Mouse (Mus musculus) heart, adult 2 months (tissue): ENCODE results near the gene Dnah9. TPM values are rescaled to one million over a fixed set of nuclear protein-coding genes. Genes with fewer than 3 reads are reported as not detected.

Experiments used
- DNase-seq, 2 experiments: peaks; one replicate each; pipeline ENCODE4 v3.0.0; 2021
- H3K27ac ChIP-seq: fragments of 200-600 bp; 2 replicates; pipeline ENCODE4 v1.8.1; 2022
- H3K27me3 ChIP-seq: fragments of 200-500 bp; 2 replicates; pipeline ENCODE4 v1.6.1; 2012; ENCODE audit warnings: mild to moderate bottlenecking, low read length, inconsistent platforms, mixed read lengths; ENCODE audit not compliant: control insufficient read depth, insufficient read depth
- H3K36me3 ChIP-seq: fragments of 200-500 bp; 2 replicates; pipeline ENCODE4 v1.6.1; 2012; ENCODE audit warnings: low read length, inconsistent platforms; ENCODE audit not compliant: control insufficient read depth, insufficient read depth
- H3K4me1 ChIP-seq: fragments of 200-500 bp; 2 replicates; pipeline ENCODE4 v1.6.1; 2011; ENCODE audit warnings: low read length; ENCODE audit not compliant: control insufficient read depth, insufficient read depth
- H3K4me3 ChIP-seq: fragments of 200-600 bp; 2 replicates; pipeline ENCODE4 v1.8.1; 2022
- H3K79me2 ChIP-seq: fragments of 200-500 bp; replicated peaks from 2 replicates; pipeline ENCODE4 v1.6.1; 2012; ENCODE audit warnings: mild to moderate bottlenecking, inconsistent platforms, low read length, moderate library complexity, mixed read lengths; ENCODE audit not compliant: control insufficient read depth, insufficient read depth
- H3K9ac ChIP-seq: fragments of 200-500 bp; 2 replicates; pipeline ENCODE4 v1.6.1; 2012; ENCODE audit warnings: low read depth, mild to moderate bottlenecking, control low read depth, inconsistent platforms, low read length, mixed read lengths
- CTCF ChIP-seq: fragments of 200-600 bp; IDR thresholded peaks from 2 replicates; pipeline ENCODE4 v1.8.1; 2022; ENCODE audit warnings: antibody characterized with exemption, mild to moderate bottlenecking, moderate library complexity
- EP300 ChIP-seq: fragments of 200-500 bp; IDR thresholded peaks from 2 replicates; pipeline ENCODE4 v1.6.1; 2011; ENCODE audit warnings: low read depth, low read length, control low read depth; ENCODE audit not compliant: insufficient read depth
- POLR2A ChIP-seq: fragments of 200-500 bp; IDR thresholded peaks from 2 replicates; pipeline ENCODE4 v1.6.1; 2011; ENCODE audit warnings: mild to moderate bottlenecking, low read depth, low read length, control low read depth; ENCODE audit not compliant: insufficient read depth
- WGBS: fragments of 180-500 bp; shearing (Covaris S2); methylation state at CpG from one replicate; pipeline ENCODE4 v1.1.7; 2018; 5-methylcytosine and 5-hydroxymethylcytosine counted together
- intact Hi-C: fragments of 180-260 bp; cut with DNase I; formaldehyde crosslinking; loops from one replicate; pipeline ENCODE4 v1.15.1; 2025
- polyA plus RNA-seq: library from polyadenylated mRNA; depleted of rRNA; stranded (reverse); fragments of >200 nt; gene quantifications from 2 replicates; pipeline ENCODE4 v1.2.3, GENCODE M21; 2012
- total RNA-seq, 2 experiments: library from RNA; stranded (reverse); gene quantifications; 2 replicates each; pipeline ENCODE4 v1.2.3; 2021

Dnah9 gene
- total and polyA plus RNA-seq, 3 experiments, result 0.51 TPM; not detected in 2

DNA sequence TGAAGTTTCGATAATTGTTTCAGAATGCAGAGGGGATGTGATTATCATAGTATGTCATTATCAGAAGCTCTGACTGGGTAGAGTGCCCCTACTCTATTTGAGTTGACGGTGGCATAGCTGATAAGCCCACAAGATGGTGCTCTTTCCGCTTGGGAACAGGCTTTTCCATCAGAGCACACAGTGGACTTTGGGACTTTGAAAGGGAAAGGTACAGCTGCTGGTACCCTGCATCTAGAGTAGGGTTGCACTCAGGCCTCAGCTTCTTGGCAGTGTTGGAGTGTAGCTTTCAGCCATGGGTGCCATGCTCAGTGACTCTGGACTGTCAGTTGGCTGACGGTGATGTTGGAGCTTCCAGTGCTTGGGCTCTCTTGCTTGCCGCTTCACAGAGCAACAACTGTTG, 348.1 kb downstream of the Dnah9 start:
- 83% methylated on average over 5 of the region's 5 CpGs for WGBS
- H3K4me3 ChIP-seq, result no peak overlapping the region
- no peaks in the 10 kb centered on the region for H3K27me3 ChIP-seq
- no peak overlapping the region for H3K27ac ChIP-seq
- H3K79me2 ChIP-seq, result no peaks in the 10 kb centered on the region
- intact Hi-C loops, result loop anchor here (10.0 kb wide), 1 partner anchor 285 kb away; no protein-coding TSS in a partner anchor
- DNase-seq, result no peak
- no peaks in the 10 kb centered on the region; the same call in 1 of the 2 replicates for H3K36me3 ChIP-seq
- no peaks in the 10 kb centered on the region for H3K4me1 ChIP-seq
- no peak for TF ChIP-seq EP300
- TF ChIP-seq CTCF, result peak; percentile 31; the same call in 1 of the 2 replicates
- no peak for TF ChIP-seq POLR2A
- no peak overlapping the region for H3K9ac ChIP-seq

DNA sequence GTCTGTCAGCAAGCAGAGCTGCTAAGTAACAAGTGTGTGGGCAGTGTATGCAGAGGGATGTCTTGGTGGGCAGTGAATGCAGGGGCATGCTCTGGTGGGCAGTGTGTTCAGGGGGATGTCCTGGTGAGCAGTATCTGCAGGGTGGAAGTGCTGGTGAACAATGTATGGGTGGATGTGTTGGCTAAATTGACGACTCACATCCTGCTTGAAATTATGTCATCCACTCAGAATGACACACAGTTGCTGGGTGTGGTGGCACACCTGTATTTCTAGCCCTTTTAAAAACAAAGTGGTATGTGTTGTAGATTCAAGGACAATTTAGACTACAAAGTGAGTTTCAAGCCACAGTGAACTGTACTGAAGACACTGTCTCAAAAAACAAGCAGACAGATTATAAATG, 350.2 kb downstream of the Dnah9 start:
- WGBS, result 51% methylated on average over 1 of the region's 1 CpGs
- H3K4me1 ChIP-seq, result no peaks in the 10 kb centered on the region
- H3K36me3 ChIP-seq, result no peaks in the 10 kb centered on the region; the same call in 1 of the 2 replicates
- no peaks in the 10 kb centered on the region for H3K79me2 ChIP-seq
- no peak overlapping the region for H3K27ac ChIP-seq
- no peak overlapping the region for H3K9ac ChIP-seq
- no peak overlapping the region for H3K4me3 ChIP-seq
- intact Hi-C loops, result no loop called here
- no peak for DNase-seq
- no peaks in the 10 kb centered on the region for H3K27me3 ChIP-seq
- no peak for TF ChIP-seq EP300
- no peak for TF ChIP-seq CTCF
- TF ChIP-seq POLR2A, result no peak

DNA sequence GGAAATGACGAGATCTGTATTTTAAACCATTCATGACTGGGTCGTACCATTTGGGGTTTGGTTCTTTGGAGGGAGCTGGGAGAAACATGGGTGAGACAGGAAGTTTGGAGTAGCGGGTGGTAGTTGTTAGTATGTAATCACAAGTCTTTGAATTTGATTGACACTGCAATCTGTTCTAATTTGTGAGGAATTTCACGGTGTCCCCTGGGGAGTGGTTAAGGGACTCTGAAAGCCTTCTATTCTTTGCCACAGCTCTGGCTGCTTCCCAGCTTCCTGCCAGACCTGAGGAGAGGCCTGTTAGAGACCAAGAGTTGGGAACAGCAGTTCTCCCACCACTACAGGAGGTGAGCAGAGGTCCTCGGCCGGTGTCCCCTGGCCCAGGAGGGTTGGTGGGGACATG, 352.1 kb downstream of the Dnah9 start:
- no peaks in the 10 kb centered on the region for H3K79me2 ChIP-seq
- no peaks in the 10 kb centered on the region; the same call in 1 of the 2 replicates for H3K36me3 ChIP-seq
- no peaks in the 10 kb centered on the region for H3K4me1 ChIP-seq
- intact Hi-C loops, result no loop called here
- no peak overlapping the region for H3K27ac ChIP-seq
- H3K27me3 ChIP-seq, result no peaks in the 10 kb centered on the region
- DNase-seq, result no peak
- H3K9ac ChIP-seq, result no peak overlapping the region
- 69% methylated on average over 6 of the region's 6 CpGs for whole genome bisulfite sequencing
- TF ChIP-seq EP300, result no peak
- no peak for TF ChIP-seq CTCF
- no peak for TF ChIP-seq POLR2A
- H3K4me3 ChIP-seq, result no peak overlapping the region

DNA sequence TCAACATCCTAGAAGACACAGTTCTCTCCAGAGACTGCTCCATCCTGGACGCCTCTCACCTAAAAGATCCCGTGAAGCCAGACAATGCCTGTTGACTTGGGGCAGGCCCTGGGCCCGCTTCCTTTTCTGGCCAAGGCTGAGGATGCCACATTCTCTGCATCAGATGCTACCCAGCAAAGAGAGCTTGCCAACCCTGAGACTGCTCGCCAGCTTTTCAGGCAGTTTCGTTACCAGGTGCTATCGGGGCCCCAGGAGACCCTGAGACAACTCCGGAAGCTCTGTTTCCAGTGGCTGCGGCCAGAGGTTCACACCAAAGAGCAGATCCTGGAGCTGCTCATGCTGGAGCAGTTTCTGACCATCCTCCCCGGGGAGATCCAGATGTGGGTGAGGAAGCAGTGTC, 354.0 kb downstream of the Dnah9 start:
- TF ChIP-seq CTCF (no peak), EP300 (no peak), POLR2A (no peak)
- intact Hi-C loops, result no loop called here
- H3K9ac ChIP-seq, result no peak overlapping the region
- H3K4me1 ChIP-seq, result no peaks in the 10 kb centered on the region
- no peaks in the 10 kb centered on the region for H3K27me3 ChIP-seq
- no peaks in the 10 kb centered on the region; the same call in 1 of the 2 replicates for H3K36me3 ChIP-seq
- DNase-seq, result no peak
- H3K79me2 ChIP-seq, result no peaks in the 10 kb centered on the region
- no peak overlapping the region for H3K27ac ChIP-seq
- 78% methylated on average over 9 of the region's 9 CpGs for WGBS
- H3K4me3 ChIP-seq, result no peak overlapping the region

DNA sequence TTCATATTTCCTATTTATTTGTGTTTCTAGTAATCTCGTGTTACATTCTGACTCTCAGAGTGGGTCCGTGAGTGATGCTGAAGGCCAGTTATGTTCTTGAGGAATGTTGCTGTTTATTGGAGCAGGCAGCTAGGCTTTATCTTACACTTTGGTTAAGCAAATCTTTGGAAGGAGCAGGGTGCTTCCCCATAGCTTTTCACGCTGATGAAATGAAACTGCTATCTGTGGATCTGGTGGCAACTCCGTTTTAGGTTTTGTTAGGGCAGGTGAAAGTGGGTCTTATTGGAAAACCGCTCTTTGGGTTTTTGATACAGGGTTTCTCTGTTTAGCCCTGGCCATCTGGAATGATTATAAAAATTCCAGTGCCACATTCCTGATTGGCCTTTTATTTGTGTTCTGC, 356.3 kb downstream of the Dnah9 start:
- no peaks in the 10 kb centered on the region; the same call in 1 of the 2 replicates for H3K36me3 ChIP-seq
- H3K4me3 ChIP-seq, result no peak overlapping the region
- intact Hi-C loops, result no loop called here
- H3K79me2 ChIP-seq, result 0 out of 2 replicates have a peak, but pooled peaks cover 2% of the 10 kb centered on the region
- H3K27me3 ChIP-seq, result no peaks in the 10 kb centered on the region
- H3K9ac ChIP-seq, result no peak overlapping the region
- no peak overlapping the region for H3K27ac ChIP-seq
- 55% methylated on average over 5 of the region's 5 CpGs for WGBS
- no peaks in the 10 kb centered on the region; the same call in 1 of the 2 replicates for H3K4me1 ChIP-seq
- TF ChIP-seq CTCF (no peak), POLR2A (no peak), EP300 (no peak)
- no peak for DNase-seq

DNA sequence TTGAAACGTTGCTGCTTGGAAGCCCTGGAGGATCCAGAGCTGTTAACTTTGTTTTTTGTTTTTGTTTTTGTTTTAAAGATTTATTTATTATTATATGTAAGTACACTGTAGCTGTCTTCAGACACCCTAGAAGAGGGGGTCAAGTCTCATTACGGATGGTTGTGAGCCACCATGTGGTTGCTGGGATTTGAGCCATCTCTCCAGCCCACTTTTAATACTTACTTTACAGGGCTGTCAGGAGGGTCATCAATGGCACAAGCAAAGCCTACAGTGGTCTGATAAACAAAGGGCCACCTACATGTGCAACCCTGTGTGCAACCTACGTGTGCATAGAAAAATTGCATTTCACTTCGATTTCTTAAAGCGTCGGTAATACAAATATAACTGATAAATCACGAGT, 360.8 kb downstream of the Dnah9 start:
- Histone ChIP-seq H3K36me3 (no peaks in the 10 kb centered on the region), H3K4me1 (no peaks in the 10 kb centered on the region; the same call in 1 of the 2 replicates), H3K4me3 (peak overlapping the region; percentile 71), H3K27me3 (no peaks in the 10 kb centered on the region), H3K9ac (peak overlapping the region; percentile 91), H3K27ac (peak overlapping the region; percentile 87), H3K79me2 (0 out of 2 replicates have a peak, but pooled peaks cover 2% of the 10 kb centered on the region)
- intact Hi-C loops, result loop anchor here (1.0 kb wide), 1 partner anchor 19 kb away; the partner anchor contains the start of gene Map2k4
- TF ChIP-seq CTCF (no peak), POLR2A (no peak), EP300 (no peak)
- 44% methylated on average over 7 of the region's 7 CpGs for WGBS
- no peak for DNase-seq
